Mouse (Mus musculus) ES-E14 (cell line): ENCODE data around the gene 2900011O08Rik.

Experiments used
- CHD2 ChIP-seq: IDR thresholded peaks from 2 replicates; pipeline ENCODE4 v1.6.1; 2014; ENCODE audit warnings: mild to moderate bottlenecking, low read depth, low read length, inconsistent platforms
- MAFK ChIP-seq: IDR thresholded peaks from 2 replicates; pipeline ENCODE4 v1.6.1; 2014; ENCODE audit warnings: mild to moderate bottlenecking, low read depth, low read length, inconsistent platforms; ENCODE audit not compliant: insufficient read depth
- ZC3H11A ChIP-seq: IDR thresholded peaks from 2 replicates; pipeline ENCODE4 v1.6.1; 2012; ENCODE audit warnings: low read depth, mild to moderate bottlenecking, inconsistent platforms, low read length, borderline replicate concordance
- ZNF384 ChIP-seq: IDR thresholded peaks from 2 replicates; pipeline ENCODE4 v1.6.1; 2012; ENCODE audit warnings: low read depth, low read length, inconsistent platforms

DNA sequence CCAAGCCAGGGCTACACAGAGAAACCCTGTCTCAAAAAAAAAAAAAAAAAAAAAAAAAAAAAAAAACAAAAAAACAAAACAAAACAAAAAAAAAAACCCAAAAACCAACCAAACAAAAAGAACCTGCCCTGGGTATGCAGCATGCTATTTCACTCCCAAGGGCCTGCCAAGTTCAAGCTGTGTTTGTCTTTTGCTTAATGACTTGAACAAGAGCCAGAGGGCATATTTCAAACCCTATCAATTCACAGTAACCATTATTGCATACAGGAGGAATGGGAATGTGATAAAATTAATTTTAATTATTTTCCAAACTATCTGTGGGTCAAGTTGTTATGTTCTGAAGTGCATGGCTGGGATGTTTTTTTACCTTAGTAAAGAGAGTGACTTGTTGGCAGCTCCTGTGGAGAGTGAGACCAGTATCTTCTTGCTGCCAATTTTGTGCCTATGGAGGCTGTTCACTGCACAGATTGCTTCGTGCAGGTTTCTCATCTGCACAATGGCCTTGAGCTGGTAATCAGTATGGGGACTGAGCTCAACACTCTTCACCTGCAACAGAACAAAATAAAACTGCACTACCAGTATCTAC, 151.7 kb downstream of the 2900011O08Rik start:
- TF ChIP-seq ZC3H11A = no peak
- 0 out of 2 replicates have a peak, but pooled peaks have one; percentile 15 for TF ChIP-seq ZNF384
- no peak for TF ChIP-seq MAFK
- TF ChIP-seq CHD2 = no peak
